Comparison of ENCODE assay signal across 18 mouse cellular contexts in genomic region chr14:90447971-90448370, GRCm38 (mm10).
DNase-seq lines count a peak whose midpoint lies in the region; TF ChIP-seq lines count a peak whose summit lies in the region.
"Had no signal": no experiment of that assay in that cellular context is flagged by ENCODE, and none has a peak within 500 bp of the region (broad histone marks: within the 10 kb centered on the region; RNA-seq: fewer than 3 reads in every experiment).

No protein-coding gene starts in this region.

- no peak overlapping the region for H3K9ac ChIP-seq in CH12.LX (ENCODE audit: insufficient read depth, low read depth)

- H3K27ac ChIP-seq in CH12.LX (ENCODE audit: insufficient read depth, low read depth), result no peak overlapping the region

- no peaks in the 10 kb centered on the region for H3K4me1 ChIP-seq in CH12.LX (ENCODE audit: control insufficient read depth in 1 of 2, insufficient read depth in 2 of 2)

- TF ChIP-seq EP300 in CH12.LX (IDR thresholded peaks at IDR 0.05; ENCODE audit: low read length), result peak; percentile 48; the same call in 1 of the 2 replicates

- TF ChIP-seq POLR2A in CH12.LX (IDR thresholded peaks at IDR 0.05; ENCODE audit: low read depth, low read length), result no peak

- no peaks in the 10 kb centered on the region for H3K36me3 ChIP-seq in CH12.LX (replicated peaks in 1 of 2; ENCODE audit: control insufficient read depth in 1 of 2, insufficient read depth in 1 of 2, low read length in 1 of 2)
- H3K36me3 ChIP-seq: G1E had no signal

- intact Hi-C loops in heart, postnatal 25 days (cut with DNase I), result no loop called here

- DNase-seq in A20 (ENCODE audit: low read depth, low spot score) (peak; percentile 82), CH12.LX (ENCODE audit: extremely low read depth) (no peak)
- DNase-seq in heart, postnatal 25 days (ENCODE audit: low spot score), result no peak
- DNase-seq in thymus, postnatal 4 days, result no peak
- DNase-seq: adrenal gland, adult 2 months; adrenal gland, adult 8-10 months; adrenal gland, postnatal 10 days; adrenal gland, postnatal 14 days; adrenal gland, postnatal 25 days; adrenal gland, postnatal 36 days; B cell, adult 2 months; cerebellum, adult 11 months; cerebellum, adult 11-12 months; cerebellum, adult 18-20 months; cerebellum, adult 2 months; cerebellum, adult 8-10 months had no signal

- TF ChIP-seq CTCF in CH12.LX (conservative IDR thresholded peaks at IDR 0.05 in 1 of 2, IDR thresholded peaks at IDR 0.05 in 1 of 2; ENCODE audit: low read depth in 2 of 2, low read length in 2 of 2), result no peak

- dilution Hi-C loops in CH12.LX (cut with MboI; ENCODE audit: extremely low pct_ligation_motif_present, extremely low pct_unique_long_range_greater_than_20kb, low sequenced_read_pairs), result no loop called here

- no peak for TF ChIP-seq RAD21 in CH12.LX (IDR thresholded peaks at IDR 0.05; ENCODE audit: low read depth, low read length)

- no peaks in the 10 kb centered on the region for H3K79me2 ChIP-seq in CH12.LX (replicated peaks; ENCODE audit: control insufficient read depth, extremely low read depth, insufficient read depth, poor library complexity, severe bottlenecking)

- in situ Hi-C loops in CH12.LX (cut with MboI; ENCODE audit: low pct_ligation_motif_present, low pct_unique_long_range_greater_than_20kb, low sequenced_read_pairs), result no loop called here

- H3K4me2 ChIP-seq in CH12.LX (ENCODE audit: insufficient read depth, low read depth, poor library complexity, severe bottlenecking), result no peak overlapping the region

- H3K9me3 ChIP-seq in CH12.LX (replicated peaks; ENCODE audit: low read length), result peaks cover 5% of the 10 kb centered on the region

- H3K4me3 ChIP-seq in CH12.LX (replicated peaks in 1 of 3; ENCODE audit: low read depth in 2 of 3, low read length in 2 of 3, poor library complexity in 1 of 3), result no peak overlapping the region

- no peaks in the 10 kb centered on the region for H3K27me3 ChIP-seq in CH12.LX (replicated peaks)
- H3K27me3 ChIP-seq: Patski had no signal

TF ChIP-seq in CH12.LX, 34 proteins besides CTCF, POLR2A, EP300 and RAD21:
- TF ChIP-seq USF2 (conservative IDR thresholded peaks at IDR 0.05; ENCODE audit: low read depth, low read length) (no peak), IRF4 (IDR thresholded peaks at IDR 0.05; ENCODE audit: low read depth, low read length) (peak; percentile 54; the same call in 1 of the 2 replicates), JUN (IDR thresholded peaks at IDR 0.05; ENCODE audit: insufficient read depth, low read depth, low read length) (0 out of 2 replicates have a peak, but pooled peaks have one; percentile 2), JUND (conservative IDR thresholded peaks at IDR 0.05; ENCODE audit: low read depth, low read length) (peak; percentile 27; the same call in 1 of the 2 replicates)
